Mouse (Mus musculus) stomach, embryonic 16.5 days (tissue): Measurements from ENCODE around the gene Neo1. TPM values are rescaled to one million over a fixed set of nuclear protein-coding genes. Genes with fewer than 3 reads are reported as not detected.

Experiments
- ATAC-seq: fragments of 200-750 bp; cut with Nextera tagmentation; 2 replicates; pipeline ENCODE4 v1.8.0; 2017; ENCODE audit warnings: moderate number of reproducible peaks, moderate TSS enrichment; ENCODE audit not compliant: insufficient read depth, low FRiP score
- H3K27ac ChIP-seq: fragments of 300-500 bp; sonication (generic); 2 replicates; pipeline ENCODE4 v1.5.1; 2014; ENCODE audit warnings: low read length
- H3K27me3 ChIP-seq: fragments of 300-500 bp; sonication (generic); 2 replicates; pipeline ENCODE4 v1.6.1; 2014; ENCODE audit warnings: low read length, control low read depth, mixed read lengths; ENCODE audit not compliant: control insufficient read depth, insufficient read depth
- H3K36me3 ChIP-seq: fragments of 300-500 bp; sonication (generic); 2 replicates; pipeline ENCODE4 v1.6.1; 2014; ENCODE audit warnings: low read length; ENCODE audit not compliant: control insufficient read depth, insufficient read depth
- H3K4me1 ChIP-seq: fragments of 300-500 bp; sonication (generic); 2 replicates; pipeline ENCODE4 v1.6.1; 2014; ENCODE audit warnings: low read length, control low read depth, mixed read lengths; ENCODE audit not compliant: control insufficient read depth, insufficient read depth
- H3K4me2 ChIP-seq: fragments of 300-500 bp; sonication (generic); 2 replicates; pipeline ENCODE4 v1.6.1; 2014; ENCODE audit warnings: low read depth, low read length, mixed read lengths
- H3K4me3 ChIP-seq: fragments of 300-500 bp; sonication (generic); replicated peaks from 2 replicates; pipeline ENCODE4 v1.5.1; 2014; ENCODE audit warnings: mild to moderate bottlenecking, low read length
- H3K9ac ChIP-seq: fragments of 300-500 bp; sonication (generic); 2 replicates; pipeline ENCODE4 v1.6.1; 2014; ENCODE audit warnings: low read length
- H3K9me3 ChIP-seq: fragments of 300-500 bp; sonication (generic); replicated peaks from 2 replicates; pipeline ENCODE4 v1.6.1; 2016; ENCODE audit warnings: low read length, control low read depth; ENCODE audit not compliant: control insufficient read depth
- WGBS: fragments of 180-500 bp; shearing (Covaris S2); extraction: QIAGEN DNeasy Blood & Tissue Kit; methylation state at CpG from one replicate; pipeline ENCODE4 v1.1.7; 2014; 5-methylcytosine and 5-hydroxymethylcytosine counted together
- polyA plus RNA-seq: library from polyadenylated mRNA; unstranded; fragments of >200 nt; fragmentation: Nextera tagmentation; extraction: Ambion mirVana; gene quantifications from 2 replicates; pipeline ENCODE4 v1.2.1, GENCODE M21; 2015

Neo1 gene
- polyA plus RNA-seq, 1 experiment from 2014 or later = 28.1 TPM

- no peak overlapping the region for H3K9ac ChIP-seq
- H3K4me1 ChIP-seq = no peaks in the 10 kb centered on the region
- no peaks in the 10 kb centered on the region for H3K36me3 ChIP-seq
- no peak overlapping the region for H3K27ac ChIP-seq
- no peaks in the 10 kb centered on the region for H3K9me3 ChIP-seq
- no peak overlapping the region for H3K4me3 ChIP-seq
- H3K4me2 ChIP-seq = no peak overlapping the region
- H3K27me3 ChIP-seq = no peaks in the 10 kb centered on the region
- WGBS = 76% methylated on average over 9 of the region's 9 CpGs
- no peak for ATAC-seq
Measured at GRCm38 (mm10) chr9:59060026-59060605, 23.9 kb upstream of the Neo1 start.

GRCm38 (mm10) chr9:59059158-59059557, 22.9 kb upstream of the Neo1 start:
- 78% methylated on average over 6 of the region's 6 CpGs for WGBS
- Histone ChIP-seq H3K27ac (no peak overlapping the region), H3K36me3 (no peaks in the 10 kb centered on the region), H3K4me3 (no peak overlapping the region), H3K27me3 (no peaks in the 10 kb centered on the region), H3K4me1 (no peaks in the 10 kb centered on the region), H3K4me2 (no peak overlapping the region), H3K9ac (no peak overlapping the region), H3K9me3 (no peaks in the 10 kb centered on the region)
- ATAC-seq = no peak

- WGBS = 85% methylated on average over 6 of the region's 6 CpGs
- no peaks in the 10 kb centered on the region for H3K36me3 ChIP-seq
Measured at GRCm38 (mm10) chr9:59058060-59058459, 21.8 kb upstream of the Neo1 start.

GRCm38 (mm10) chr9:59056281-59056680, 20.0 kb upstream of the Neo1 start:
- WGBS = 68% methylated on average over 8 of the region's 8 CpGs
- Histone ChIP-seq H3K4me2 (no peak overlapping the region), H3K4me3 (no peak overlapping the region), H3K27ac (no peak overlapping the region), H3K36me3 (no peaks in the 10 kb centered on the region), H3K9me3 (no peaks in the 10 kb centered on the region), H3K4me1 (no peaks in the 10 kb centered on the region), H3K27me3 (no peaks in the 10 kb centered on the region), H3K9ac (no peak overlapping the region)
- ATAC-seq = no peak

More at GRCm38 (mm10) chr9:59058060-59058459, 21.8 kb upstream of the Neo1 start:
- no peak overlapping the region for H3K27ac ChIP-seq
- H3K9ac ChIP-seq = no peak overlapping the region
- no peaks in the 10 kb centered on the region for H3K27me3 ChIP-seq
- no peak overlapping the region for H3K4me2 ChIP-seq
- no peaks in the 10 kb centered on the region for H3K9me3 ChIP-seq
- no peak for ATAC-seq
- no peaks in the 10 kb centered on the region for H3K4me1 ChIP-seq
- H3K4me3 ChIP-seq = no peak overlapping the region

GRCm38 (mm10) chr9:59041805-59042204, 5.6 kb upstream of the Neo1 start:
- ATAC-seq = no peak
- no peak overlapping the region for H3K4me2 ChIP-seq
- no peaks in the 10 kb centered on the region for H3K9me3 ChIP-seq
- no peaks in the 10 kb centered on the region; the same call in 1 of the 2 replicates for H3K4me1 ChIP-seq
- no peak overlapping the region for H3K27ac ChIP-seq
- H3K27me3 ChIP-seq = no peaks in the 10 kb centered on the region
- H3K4me3 ChIP-seq = no peak overlapping the region
- H3K9ac ChIP-seq = no peak overlapping the region
- H3K36me3 ChIP-seq = no peaks in the 10 kb centered on the region

- H3K4me2 ChIP-seq = peak overlapping the region; percentile 69
- WGBS = under 1% methylated on average over 53 of the region's 56 CpGs
- peaks cover 6% of the 10 kb centered on the region for H3K4me1 ChIP-seq
- H3K4me3 ChIP-seq = peak overlapping the region; percentile 96
- peak; percentile 27; the same call in 1 of the 2 replicates for ATAC-seq
- no peaks in the 10 kb centered on the region for H3K36me3 ChIP-seq
- H3K27me3 ChIP-seq = no peaks in the 10 kb centered on the region
- H3K9me3 ChIP-seq = no peaks in the 10 kb centered on the region
- H3K27ac ChIP-seq = peak overlapping the region; percentile 99
- peak overlapping the region; percentile 97 for H3K9ac ChIP-seq
Measured at GRCm38 (mm10) chr9:59036732-59037341, 596 bp upstream of the Neo1 start.

GRCm38 (mm10) chr9:59035342-59036158, 691 bp downstream of the Neo1 start:
- Histone ChIP-seq H3K4me3 (peak overlapping the region; percentile 96), H3K9me3 (no peaks in the 10 kb centered on the region), H3K4me2 (peak overlapping the region; percentile 69), H3K4me1 (peaks cover 6% of the 10 kb centered on the region), H3K27me3 (no peaks in the 10 kb centered on the region), H3K27ac (peak overlapping the region; percentile 99), H3K36me3 (no peaks in the 10 kb centered on the region), H3K9ac (peak overlapping the region; percentile 97)
- under 1% methylated on average over 63 of the region's 63 CpGs for WGBS
- ATAC-seq = peak; percentile 17

GRCm38 (mm10) chr9:59034836-59035235, 1.4 kb downstream of the Neo1 start:
- Histone ChIP-seq H3K9me3 (no peaks in the 10 kb centered on the region), H3K4me2 (peak overlapping the region; percentile 69), H3K9ac (0 out of 2 replicates have a peak overlapping the region, but pooled peaks have one; percentile 31), H3K27me3 (no peaks in the 10 kb centered on the region), H3K4me1 (peaks cover 6% of the 10 kb centered on the region), H3K4me3 (peak overlapping the region; percentile 96), H3K36me3 (no peaks in the 10 kb centered on the region), H3K27ac (no peak overlapping the region)
- 18% methylated on average over 5 of the region's 5 CpGs for WGBS
- no peak for ATAC-seq

- no peak overlapping the region for H3K9ac ChIP-seq
- no peak for ATAC-seq
- H3K4me1 ChIP-seq = peaks cover 6% of the 10 kb centered on the region
- H3K4me2 ChIP-seq = no peak overlapping the region
- H3K36me3 ChIP-seq = no peaks in the 10 kb centered on the region
- H3K9me3 ChIP-seq = no peaks in the 10 kb centered on the region
- no peaks in the 10 kb centered on the region for H3K27me3 ChIP-seq
- no peak overlapping the region for H3K27ac ChIP-seq
- WGBS = 43% methylated on average over 3 of the region's 3 CpGs
- H3K4me3 ChIP-seq = no peak overlapping the region
Measured at GRCm38 (mm10) chr9:59033492-59033891, 2.7 kb downstream of the Neo1 start.
